Mouse (Mus musculus) WW6 (cell line): Measurements from ENCODE around the gene Rsph10b.

Experiments
- DNase-seq: peaks from one replicate; pipeline ENCODE4 v3.0.0-alpha.2; 2013; ENCODE audit warnings: low read depth, low spot score

Rsph10b gene

DNA sequence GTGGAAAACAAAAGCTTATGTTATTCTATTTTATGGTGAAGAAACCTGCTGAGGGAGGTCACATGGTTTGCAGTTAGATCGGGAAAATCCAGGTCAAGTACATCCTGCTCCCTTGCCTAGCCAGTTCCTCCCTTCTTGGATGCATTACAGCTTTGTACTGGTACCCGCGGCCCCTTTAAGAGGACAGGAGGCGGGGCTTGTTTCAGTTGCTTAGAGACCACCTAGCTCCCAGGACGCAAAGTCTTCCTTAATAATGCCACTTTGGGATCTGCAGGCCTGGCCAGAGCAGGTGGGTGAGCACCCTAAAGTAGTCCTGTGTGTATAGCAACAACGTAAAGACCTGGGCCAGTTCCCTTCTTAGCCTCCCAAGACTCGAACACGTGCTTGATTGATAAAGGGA lies at the start of gene Rsph10b:
Gene Rsph10b, plus strand, starts transcription at position 205 of the 400 bp plus-strand sequence.
- DNase-seq = no peak

DNA sequence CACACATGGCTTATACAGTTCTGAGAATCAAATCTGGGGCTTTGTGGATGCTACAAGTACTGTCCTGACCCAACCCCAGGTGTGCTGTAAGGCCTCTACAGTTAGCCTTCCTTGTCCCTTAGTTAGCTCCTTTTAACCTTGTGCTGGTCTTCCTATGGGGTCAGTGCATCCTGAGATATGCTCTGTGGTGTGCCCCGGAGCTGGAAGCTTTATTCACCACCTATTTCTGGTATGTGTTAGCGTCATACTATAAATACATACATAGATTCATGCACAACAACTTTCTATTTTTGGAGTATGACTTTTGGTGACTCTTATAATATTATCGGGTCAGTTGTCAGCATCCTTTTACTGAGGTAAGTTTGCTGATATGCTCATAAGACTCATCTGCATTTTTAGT lies 47.6 kb upstream of the Rsph10b start:
- DNase-seq = no peak

DNA sequence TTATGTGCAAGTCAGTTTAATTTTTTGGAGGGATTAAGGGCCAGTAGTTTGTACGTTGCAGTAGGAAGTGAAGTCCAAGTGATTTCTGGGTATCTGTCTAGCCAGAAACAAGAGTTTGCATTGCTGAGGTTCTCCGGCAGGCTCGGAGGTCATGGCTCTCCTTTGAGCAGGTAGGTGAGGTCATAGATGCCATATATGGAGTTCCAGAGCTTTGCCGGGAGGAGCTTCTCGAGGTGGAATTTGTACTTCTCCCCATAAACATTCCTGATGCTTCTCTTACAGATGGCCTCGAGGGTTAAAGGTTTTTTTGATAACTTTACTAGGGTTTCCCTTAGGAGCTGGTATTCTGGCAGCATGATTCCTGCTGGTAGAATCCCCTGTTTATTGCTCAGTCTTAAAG lies 42.1 kb upstream of the Rsph10b start:
- DNase-seq = no peak

DNA sequence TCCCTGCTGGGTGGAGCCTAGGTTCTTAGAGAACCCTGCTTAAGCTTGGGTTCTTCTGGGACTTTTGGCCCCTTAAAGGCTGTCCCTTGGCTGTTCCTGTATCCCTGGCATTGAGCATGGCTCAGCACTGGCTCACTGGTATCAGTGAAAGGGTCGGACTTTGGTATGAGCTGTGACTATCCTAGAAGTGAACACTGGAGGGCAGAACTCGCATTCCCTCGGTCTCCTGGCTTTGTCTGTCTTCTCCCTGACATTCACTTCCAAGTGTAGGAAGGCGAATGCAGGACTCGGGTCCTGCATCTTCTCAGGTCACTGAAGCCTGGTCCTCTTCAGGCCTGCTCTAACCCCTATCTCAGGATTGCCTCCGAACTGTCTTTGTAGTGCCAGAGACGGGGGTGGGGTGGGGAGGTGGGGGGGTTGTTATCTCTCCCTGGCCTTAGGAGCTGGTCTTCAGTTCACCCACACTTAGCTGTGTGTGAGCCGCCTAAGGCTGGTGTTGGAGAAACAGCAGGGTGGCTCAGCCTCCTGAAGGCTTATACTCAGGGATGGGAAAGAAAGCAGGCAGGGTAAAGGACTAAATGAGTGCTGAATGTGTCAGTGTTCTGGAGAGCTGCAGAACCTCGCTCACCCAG lies 40.5 kb upstream of the Rsph10b start:
- no peak for DNase-seq

DNA sequence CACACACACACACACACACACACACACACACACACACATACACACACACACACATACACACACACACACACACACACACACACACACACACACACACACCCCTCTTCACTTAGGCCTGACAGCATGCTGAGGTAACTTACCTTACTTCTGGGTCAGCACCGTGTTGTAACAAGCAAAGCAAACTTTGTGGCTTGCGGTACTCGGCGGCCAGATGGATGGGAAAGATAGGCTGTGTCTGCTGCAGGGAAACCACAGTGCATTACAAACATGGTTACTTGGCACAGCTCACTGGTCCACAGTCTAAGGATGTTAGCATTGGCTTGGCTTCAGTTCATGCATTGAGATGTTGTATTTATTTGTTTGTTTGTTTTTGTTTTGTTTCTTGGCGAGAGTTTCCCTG lies 39.4 kb upstream of the Rsph10b start:
- DNase-seq = no peak

DNA sequence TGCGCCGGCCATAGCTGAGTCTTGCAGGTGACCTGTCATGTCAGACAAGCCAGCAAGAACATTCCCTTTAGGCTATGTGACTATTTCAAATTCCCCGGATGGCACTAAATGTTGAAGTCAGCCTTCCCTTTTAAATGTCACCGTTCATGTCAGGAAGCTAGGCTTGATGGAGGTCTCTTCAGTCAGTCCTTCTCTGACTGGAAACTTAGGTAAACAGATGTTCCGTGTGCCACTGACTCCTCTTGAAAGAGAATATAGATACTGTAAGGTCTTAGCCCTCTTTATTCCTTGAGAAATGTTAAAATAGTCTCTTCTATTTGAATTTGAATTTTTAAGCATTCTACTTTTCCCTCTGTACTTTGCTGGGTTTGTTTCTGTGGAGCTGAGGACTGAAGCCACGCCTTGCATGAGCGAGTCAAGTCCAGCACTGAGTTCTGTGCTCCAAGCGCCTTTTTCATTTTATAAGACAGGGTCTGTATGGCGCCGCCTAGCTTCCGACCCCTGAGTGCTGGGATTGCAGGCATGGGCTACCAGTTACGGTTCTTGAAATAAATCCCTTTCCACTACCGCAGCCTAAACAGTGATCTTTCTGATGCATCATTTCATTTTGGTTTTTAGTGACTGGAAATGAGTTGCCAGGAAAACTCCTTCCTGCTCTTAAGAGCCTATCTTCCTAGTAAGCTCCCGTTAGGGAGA lies 35.1 kb upstream of the Rsph10b start, which contains the start of gene Ankrd61:
Gene Ankrd61, minus strand, starts transcription at position 51 of the 696 bp plus-strand sequence.
- DNase-seq = no peak

DNA sequence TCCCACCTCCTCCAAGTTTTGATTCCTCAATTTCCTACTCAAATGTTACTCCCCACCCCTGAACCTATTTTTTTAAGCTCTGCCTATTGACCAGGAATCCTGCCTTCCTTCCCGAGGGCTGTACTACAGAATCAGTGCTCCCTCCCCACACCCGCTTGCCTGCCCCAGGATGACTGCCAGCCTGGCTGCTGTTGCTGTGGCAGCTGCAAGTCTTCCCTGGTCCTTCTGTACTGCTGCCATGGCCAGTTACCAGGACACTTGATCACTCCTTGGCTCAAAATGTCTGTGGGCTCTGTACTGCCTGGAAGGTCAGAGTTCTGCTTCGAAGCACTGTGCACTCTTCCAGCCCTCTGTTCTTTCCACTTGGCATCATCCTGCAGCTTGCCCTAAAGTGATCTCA lies 30.7 kb upstream of the Rsph10b start:
- DNase-seq = no peak

DNA sequence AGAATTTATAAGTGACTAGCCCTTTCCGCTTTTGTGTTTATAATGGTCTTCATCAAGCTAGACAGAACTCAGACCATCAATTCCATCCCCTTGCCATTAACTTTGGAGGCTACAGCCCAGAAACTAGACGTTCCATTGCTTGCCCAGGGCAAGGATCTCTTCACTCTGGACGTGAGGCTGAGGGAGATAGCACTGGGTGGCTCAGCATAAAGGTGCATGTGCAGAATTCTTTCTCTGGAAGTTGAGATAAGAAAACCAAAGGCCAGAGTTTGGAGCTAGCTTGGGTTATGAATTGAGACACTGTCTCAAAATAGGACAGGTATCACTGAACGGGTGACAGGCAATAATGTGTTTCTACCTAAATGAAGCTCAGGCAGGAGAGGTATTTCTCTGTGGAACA lies 29.0 kb upstream of the Rsph10b start:
- DNase-seq = no peak

DNA sequence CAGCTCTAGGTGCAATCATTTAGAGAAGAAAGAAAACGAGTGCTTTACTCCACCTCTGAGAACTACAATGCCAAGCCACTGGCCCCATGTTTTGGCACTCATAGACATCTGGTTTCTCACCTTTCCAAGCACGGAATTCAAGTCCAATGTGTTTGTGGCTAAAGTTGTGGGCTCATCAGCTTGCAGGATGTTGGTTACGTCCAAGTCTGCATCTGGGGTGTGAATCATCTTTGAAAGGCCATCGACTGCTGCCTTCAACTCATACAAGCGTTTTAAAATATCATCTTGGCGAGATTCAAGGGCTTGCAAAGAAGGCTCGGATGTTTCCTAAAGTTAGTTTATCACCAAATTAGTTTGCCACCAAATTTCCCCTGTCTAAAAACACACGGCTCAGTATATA lies 26.4 kb upstream of the Rsph10b start:
- DNase-seq = no peak

DNA sequence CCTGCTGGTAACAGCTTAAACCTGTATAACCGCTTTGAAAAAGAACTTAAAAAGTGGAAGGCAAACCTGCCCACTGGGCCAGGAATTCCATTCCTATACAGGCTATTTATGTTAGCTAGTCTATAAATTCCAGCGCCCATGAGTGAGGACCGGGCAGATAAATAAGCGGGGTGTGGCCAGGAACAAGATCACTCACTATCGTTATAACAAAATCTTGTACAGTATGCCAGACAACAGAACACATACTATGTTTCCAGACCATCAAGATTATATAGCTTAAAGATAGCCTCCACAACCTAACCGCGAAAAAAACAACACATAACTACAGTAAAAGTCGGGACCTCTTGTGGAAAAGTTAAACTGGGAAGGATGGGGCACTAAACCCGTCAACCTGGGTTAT lies 23.9 kb upstream of the Rsph10b start:
- DNase-seq = no peak

DNA sequence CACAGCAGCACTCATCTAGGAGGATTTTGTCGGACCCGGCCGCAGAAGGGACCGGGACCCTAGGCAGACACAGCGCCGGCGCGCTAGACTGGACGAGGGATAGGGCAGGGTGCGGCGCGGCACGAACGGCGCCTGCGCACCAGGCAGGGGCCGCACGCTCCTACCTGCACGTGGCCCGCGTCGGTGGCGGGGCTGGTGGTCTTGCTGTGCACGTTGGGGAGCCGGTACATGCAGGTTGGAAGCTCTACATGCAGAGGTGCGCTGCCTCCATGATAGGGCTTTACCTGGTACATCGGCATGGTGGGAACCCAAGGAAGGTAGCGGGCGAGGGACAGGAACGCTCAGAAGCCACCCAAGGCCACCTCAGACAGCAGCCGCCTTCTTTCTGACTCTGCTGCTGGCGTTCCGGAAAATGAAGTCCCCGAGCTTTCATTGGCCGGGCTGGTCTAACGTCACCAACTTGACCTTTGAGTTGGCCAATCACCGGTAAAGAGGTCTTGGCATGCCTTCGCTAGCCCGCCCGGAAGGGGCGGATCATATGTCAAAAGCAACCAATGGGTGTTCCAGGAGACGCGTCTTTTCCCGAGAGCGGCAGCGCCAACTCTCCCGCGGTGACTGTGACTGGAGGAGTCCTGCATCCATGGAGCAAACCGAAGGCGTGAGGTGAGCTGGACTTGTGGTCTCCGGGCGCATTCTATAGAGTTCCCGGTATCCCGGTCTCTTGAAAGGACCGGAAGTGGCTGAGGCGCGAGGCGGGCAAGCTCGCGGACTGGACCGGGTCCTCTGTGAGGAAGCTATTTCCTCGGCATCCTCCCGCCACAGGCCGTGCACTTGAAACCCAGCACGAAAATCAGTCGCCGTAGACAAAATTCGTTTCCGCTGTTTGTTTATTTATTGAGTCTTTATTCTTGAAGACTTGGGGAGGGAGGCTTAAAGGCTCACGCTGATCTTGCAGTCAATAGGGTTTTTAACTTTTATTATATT lies 23.1 kb upstream of the Rsph10b start, which contains the start of the genes Aimp2 and Pms2:
Gene Aimp2, minus strand, starts transcription at position 431 of the 984 bp plus-strand sequence.
Gene Pms2, plus strand, starts transcription at position 548 of the 984 bp plus-strand sequence.
- DNase-seq = peak; percentile 94

DNA sequence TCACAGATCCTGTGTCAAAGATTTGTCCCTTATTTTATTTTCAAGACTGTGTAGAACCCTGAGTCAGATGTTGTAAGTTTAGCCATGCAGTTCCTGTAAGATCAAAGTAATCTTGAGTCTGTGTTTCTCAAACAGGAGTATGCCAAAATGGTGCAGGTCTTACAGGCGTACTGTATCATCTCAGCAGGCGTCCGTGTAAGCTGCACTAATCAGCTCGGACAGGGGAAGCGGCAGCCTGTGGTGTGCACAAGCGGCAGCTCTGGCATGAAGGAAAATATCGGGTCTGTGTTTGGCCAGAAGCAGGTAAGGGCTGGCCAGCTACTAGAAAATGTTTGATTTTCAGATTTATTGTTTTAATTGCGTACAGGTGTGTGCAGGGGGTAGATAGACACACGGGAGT lies 16.6 kb upstream of the Rsph10b start:
- no peak for DNase-seq

DNA sequence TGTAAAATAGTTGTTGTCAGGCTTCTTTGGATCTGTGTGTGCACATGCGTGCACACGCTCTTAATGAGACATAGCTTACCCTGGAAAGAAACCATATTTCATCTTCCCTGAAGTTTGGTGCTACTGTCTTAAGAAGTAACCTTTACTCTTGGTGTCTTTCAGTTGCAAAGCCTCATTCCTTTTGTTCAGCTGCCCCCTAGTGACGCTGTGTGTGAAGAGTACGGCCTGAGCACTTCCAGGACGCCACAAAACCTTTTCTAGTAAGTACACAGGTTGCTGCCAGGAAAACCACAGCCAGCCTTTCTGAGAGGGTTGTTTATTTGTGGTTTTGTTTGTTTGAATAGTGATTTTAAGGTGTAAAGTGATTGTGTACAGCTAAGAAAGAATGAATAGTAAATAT lies 15.4 kb upstream of the Rsph10b start:
- no peak for DNase-seq

DNA sequence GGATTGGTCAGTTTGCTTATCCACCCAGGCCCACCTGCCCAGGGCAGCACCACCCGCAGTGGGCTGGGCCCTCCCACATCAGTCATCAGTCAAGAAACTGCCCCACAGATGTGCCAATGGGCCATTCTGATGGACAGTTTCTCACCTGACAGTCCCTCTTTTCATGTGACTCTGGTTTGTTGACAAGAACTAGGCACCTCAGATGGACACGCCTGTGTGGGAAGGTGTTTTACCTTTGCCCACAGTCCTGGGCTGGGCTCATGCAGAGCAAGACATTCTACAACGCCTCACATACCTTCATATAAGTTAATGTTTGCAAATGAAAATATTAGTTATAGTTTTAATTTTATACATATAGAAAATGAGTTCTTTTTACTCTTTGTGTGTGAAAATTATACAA lies 14.7 kb upstream of the Rsph10b start:
- DNase-seq = no peak

DNA sequence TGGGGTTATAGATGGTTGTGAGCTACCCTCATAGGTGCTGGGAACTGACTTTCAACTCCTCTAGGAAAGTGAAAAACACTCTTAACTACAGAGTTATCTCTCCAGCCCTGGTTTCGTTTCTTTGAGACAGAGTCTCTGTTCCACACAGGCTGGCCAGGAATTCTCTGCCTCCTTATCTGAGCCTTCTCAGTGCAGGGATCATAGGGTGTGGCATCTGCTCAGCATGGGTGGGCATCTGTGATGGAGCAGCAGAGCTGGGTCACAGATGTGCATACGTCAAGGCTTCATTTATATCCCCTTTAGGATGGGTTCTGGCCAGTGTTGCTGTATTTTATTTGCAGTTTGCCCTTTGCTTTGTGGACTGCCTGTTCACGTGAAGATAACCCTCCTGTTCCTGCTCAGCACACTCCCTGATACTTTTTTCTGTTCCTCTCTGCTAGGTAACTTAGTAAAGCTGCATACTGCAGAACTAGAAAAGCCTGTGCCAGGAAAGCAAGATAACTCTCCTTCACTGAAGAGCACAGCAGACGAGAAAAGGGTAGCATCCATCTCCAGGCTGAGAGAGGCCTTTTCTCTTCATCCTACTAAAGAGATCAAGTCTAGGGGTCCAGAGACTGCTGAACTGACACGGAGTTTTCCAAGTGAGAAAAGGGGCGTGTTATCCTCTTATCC lies 7.9 kb upstream of the Rsph10b start:
- DNase-seq = no peak

DNA sequence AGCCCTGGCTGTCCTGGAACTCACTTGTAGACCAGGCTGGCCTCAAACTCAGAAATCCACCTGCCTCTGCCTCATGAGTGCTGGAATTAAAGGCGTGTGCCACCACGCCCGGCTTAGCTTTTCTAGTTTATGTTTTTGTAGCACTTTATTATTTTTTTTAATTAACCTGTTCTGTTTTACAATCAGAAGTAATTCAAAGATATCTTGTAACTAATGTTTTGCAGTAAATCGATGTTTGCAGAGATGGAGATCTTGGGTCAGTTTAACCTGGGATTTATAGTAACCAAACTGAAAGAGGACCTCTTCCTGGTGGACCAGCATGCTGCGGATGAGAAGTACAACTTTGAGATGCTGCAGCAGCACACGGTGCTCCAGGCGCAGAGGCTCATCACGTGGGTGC lies 5.0 kb upstream of the Rsph10b start, which contains the start of gene Gm42421:
Gene Gm42421, plus strand, starts transcription at position 301 of the 400 bp plus-strand sequence.
- no peak for DNase-seq

DNA sequence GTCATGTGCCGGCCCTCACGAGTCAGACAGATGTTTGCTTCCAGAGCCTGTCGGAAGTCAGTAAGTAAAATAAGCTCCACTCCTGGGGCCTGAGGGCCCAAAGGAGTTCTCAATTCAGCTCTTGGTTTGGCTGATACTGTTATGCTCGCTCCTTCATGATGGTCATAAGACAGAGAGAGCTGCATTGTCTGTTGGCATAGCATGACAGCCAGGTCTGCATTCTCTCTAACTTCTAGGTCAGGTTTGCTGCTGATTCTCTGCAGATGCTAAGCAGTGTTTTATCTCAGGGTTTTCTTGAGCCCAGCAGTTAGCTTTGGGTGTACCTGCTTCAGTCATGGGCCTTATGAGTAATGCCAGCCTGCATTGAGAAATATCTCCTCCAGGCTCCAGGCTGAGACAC lies 3.5 kb upstream of the Rsph10b start:
- no peak for DNase-seq

DNA sequence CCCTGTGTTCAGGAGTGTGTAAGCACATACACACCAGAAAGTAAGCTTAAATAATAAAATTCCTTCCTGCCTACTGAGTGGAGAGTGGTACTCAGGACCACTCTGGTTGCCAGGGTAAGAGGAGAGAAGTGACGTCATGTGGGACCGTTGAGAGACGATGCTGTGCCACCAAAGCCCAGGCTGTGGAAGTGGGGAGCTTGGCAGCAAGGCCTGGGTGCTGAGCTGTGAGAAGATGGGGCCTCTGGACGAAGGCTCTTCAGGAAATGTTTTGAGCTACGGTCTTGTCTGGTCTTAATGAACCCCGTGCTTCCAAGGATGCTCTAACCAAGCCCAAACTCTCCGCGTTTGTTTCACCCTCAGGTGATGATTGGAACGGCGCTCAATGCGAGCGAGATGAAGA lies 2.2 kb upstream of the Rsph10b start:
- no peak for DNase-seq

DNA sequence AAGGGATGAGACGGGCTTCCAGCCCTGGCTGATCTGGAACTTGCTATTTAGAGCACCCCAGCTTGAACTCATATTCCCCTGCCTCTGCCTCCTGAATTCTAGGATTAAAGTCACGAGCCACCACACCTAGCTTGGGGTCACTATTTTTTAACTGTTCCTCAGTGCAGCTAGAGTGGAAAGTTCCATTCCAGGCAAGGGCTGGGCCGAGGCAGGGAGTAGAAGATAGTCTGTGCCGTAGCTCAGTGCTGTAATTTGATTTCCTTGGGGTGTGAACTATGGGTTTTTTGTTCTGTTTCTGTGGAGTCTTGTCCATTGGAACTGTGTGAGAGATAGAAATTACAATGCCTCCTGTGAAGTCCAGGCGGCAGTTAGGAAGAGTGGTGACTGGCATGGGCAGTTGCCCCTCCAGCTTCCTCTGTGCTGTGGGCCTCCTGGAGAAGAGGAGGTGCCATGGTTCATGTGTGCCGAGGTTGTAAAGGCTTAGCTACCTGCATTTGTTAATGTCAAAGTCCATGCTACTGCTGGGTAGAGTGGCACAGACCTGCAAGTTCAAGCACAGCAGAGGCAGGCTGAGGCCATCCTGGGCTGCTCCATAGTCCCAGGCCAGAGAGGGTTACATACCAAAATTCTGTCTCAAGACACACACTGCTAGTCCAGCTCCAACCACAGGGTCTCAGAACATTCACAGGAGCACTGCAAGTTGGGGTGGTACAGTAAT lies 813 bp upstream of the Rsph10b start:
- no peak for DNase-seq

DNA sequence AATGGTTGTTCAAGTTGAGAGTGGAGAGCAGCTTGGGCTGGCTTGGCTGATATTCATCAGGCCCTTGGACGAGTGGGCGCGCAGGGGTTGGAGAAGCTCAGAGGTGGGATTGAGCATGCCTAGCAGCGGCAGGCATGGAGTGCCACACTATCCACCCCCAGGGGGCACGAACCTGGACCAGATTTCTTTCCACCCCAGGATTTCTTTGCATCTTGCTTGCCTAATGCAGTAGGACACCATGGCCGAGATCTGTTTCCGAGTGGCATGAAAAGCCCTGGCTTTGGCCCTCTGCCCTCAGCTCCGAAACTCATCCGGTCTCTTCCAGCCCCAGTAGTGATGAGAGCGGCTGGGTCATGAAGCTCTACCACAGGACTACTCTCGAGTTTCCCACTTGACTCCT lies 579 bp downstream of the Rsph10b start:
- no peak for DNase-seq

DNA sequence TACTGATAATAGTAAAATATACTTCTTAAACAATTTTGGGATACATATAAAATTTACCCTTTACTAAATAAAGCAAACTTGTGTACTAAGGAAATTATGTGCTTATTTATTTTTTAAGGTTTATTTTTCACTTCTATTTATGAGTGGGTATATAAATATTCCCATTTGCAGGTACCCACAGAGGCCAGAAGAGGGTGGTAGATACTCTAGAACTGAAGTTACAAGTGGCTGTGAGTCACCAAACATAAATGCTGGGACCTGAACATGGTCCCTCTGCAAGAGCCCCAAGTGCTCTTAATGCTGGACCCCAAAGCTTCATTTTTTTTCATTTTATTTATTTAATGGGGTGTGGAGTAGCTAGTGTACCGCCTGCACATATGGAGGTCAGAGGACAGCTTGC lies 1.0 kb downstream of the Rsph10b start:
- DNase-seq = no peak
